Mouse (Mus musculus) c-Kit-negative CD71-positive TER-119-positive erythroid progenitor cells, embryonic 14.5 days (primary cell): ENCODE measurements around the gene Klc1.
A peak's percentile ranks its signal among the peaks of the same experiment; 100 is the strongest.

Experiments used
- DNase-seq: peaks from one replicate; pipeline ENCODE4 v3.0.0-alpha.2; 2013; ENCODE audit warnings: low read depth, low spot score

Klc1 gene

GRCm38 (mm10) chr12:111770651-111771050 is 12.0 kb downstream of the Klc1 start:
- DNase-seq: no peak

GRCm38 (mm10) chr12:111774156-111774555 is 15.5 kb downstream of the Klc1 start:
- no peak for DNase-seq

DNA sequence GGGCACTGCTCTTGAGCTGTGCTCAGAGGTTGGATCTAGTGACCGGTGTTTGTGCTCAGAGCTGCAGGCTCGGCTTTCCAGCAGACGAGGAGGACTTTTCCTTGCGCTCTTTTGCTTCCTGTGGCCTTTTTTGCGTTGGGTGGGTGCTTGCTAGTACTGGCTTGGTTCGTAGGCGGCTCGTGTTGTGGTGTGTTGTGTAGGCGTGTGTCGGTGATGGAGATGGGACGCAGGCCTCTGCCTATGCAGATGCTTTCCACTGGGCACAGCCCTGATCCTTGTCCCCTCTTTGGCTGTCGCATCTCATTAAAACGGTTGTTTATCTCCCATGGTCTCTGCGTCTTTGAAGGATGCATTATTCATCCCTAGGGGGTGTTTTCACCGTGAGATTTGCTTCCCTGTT is 16.2 kb downstream of the Klc1 start:
- no peak for DNase-seq

GRCm38 (mm10) chr12:111777919-111778318 is 19.3 kb downstream of the Klc1 start:
- DNase-seq: no peak

DNA sequence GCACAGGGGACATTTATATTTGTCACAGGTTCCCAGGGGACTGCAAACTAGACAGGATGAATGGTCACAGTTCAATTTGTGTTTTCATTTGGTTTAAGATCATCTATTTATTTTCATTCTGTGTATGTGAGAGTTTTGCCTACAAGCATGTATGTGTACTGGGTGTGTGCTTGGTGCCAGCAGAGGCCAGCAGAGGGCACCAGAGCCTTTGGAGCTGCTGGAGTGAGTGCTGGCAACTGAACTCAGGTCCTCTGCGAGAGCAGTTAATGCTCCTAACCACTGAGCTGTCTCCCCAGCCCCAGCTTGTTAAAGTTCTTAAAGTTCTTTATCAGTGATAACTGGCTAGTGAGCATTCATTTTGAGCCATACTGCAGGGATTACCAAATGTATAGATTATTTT is 20.9 kb downstream of the Klc1 start:
- no peak for DNase-seq

DNA sequence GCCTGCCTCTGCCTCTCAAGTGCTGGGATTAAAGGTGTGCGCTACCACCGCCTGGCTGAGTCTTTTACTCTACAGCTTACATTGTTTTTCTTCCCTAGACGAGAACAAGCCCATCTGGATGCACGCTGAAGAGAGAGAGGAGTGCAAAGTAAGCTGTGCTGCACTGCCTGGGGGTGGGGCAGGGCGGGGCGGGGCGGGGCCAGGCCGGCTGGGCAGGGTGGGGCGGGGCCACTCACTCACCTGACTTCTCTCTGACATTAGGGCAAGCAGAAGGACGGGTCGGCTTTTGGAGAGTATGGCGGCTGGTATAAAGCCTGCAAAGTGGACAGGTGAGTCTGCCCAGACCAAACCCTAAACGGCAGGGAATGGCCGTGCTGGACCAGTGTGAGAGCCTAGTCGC is 26.5 kb downstream of the Klc1 start:
- DNase-seq: no peak

GRCm38 (mm10) chr12:111787015-111787414 is 28.4 kb downstream of the Klc1 start:
- DNase-seq: no peak

DNA sequence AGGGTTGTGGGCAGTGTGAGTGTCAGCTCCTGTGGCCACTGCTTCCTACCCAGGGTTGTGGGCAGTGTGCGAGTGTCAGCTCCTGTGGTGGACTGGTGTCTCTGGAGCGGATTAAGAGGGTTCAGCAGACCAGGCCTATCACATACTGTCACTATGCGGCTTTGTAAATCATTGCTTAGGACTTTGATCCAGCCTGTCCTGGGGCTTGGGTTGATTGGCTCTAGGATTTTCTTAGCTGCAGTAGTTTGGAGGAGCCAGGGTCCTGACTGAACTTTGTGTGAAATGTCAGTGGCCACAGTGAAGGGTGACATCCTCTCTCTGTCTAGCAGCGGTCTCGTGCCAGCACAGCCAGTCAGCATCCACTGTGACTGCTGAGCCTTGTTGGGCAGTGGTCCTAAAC is 31.4 kb downstream of the Klc1 start:
- DNase-seq: no peak

- DNase-seq: no peak
Measured at GRCm38 (mm10) chr12:111790631-111791030, 32.0 kb downstream of the Klc1 start.

GRCm38 (mm10) chr12:111791474-111792104 is 32.9 kb downstream of the Klc1 start:
- no peak for DNase-seq

DNA sequence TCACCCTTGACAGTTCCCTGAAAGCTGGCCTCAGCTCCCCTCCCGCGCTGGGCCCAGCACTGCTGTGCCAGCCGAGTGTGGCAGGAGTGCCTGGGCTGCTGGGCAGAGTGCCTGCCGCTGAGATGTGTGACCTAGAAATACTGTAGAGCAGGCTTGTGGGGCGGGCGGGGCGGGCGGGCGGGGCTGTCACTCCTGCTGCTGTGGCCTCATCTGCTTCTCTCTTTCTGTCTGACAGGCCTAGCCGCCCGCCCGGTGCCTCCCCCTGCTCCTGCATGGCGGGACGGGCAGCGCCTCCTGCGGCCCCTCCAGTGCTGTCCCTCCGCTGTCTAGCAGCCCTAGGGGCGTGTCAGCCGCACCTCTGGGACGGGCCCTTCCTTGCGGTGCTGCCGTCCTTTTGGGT is 35.5 kb downstream of the Klc1 start:
- DNase-seq: no peak

- DNase-seq: no peak
Measured at GRCm38 (mm10) chr12:111794526-111795179, 36.0 kb downstream of the Klc1 start.

DNA sequence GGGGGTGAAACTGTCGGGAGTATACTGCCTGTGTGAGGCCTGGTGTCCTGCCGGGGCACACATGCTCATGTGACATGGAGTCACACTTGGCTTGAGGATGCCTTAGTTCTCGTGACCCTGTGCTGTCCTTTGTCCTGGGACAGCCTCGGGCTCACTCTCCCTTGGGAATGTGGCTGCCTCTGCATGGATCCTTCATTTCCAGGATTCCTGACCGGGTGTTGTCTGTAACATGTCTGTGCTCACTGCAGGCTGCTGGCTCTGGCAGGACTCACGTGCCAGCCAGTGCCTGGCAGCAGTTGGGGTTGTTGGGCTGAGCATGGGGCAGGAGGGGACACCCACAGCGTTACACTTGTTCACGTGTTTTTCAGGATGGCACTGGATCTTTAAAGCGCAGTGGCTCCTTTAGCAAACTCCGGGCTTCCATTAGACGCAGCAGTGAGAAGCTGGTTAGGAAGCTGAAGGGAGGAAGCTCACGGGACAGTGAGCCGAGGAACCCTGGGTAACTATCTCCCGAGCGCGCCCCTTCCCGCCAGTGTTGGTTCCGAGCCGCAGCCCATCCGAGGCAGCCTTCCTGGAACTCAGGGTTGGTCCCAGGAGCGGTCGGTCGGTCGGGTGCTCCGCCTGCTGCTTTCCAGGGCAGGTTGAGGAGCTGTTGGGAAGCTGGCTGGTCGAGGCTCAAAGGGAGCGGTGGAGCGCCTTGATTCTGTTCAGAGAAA is 36.7 kb downstream of the Klc1 start:
- no peak for DNase-seq

DNA sequence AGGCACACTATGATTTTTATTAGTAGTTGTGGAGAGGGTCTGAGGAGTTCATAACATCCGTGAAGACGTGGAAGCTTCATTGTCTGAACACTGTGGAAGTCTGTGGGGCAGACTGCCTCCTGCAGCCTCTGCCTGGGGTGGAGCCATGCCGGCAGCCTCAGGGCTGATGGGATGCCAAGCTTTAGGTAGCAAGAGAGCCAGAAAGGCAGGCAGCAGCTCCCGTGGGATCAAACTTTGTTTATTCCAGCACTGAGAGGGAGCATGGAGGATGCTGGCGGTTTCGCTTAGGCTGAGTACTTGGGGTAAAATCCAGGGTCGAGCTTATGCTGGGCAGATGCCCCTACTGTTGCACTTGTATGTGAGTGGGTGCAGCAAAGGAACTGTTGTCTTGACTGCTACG is 38.6 kb downstream of the Klc1 start:
- no peak for DNase-seq

DNA sequence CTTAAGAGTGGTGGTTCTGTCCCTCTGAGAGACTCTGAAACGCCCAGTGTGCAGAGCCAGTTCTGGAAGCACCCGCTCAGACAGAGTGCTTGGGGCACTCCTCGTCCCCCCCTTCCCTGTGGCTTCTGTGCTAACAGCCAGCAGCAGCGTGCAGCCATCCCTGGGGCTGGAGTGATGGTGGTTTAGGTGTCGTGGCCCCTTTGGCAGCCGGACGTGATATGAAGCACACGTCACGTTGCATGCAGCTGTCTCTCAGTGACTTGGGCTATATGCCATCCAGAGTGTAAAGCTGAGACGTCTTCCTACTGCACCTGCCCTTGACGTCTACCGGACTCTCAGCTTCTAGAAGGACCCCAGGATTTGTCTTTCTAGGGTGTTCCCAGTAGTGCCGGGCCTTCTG is 39.8 kb downstream of the Klc1 start:
- no peak for DNase-seq

DNA sequence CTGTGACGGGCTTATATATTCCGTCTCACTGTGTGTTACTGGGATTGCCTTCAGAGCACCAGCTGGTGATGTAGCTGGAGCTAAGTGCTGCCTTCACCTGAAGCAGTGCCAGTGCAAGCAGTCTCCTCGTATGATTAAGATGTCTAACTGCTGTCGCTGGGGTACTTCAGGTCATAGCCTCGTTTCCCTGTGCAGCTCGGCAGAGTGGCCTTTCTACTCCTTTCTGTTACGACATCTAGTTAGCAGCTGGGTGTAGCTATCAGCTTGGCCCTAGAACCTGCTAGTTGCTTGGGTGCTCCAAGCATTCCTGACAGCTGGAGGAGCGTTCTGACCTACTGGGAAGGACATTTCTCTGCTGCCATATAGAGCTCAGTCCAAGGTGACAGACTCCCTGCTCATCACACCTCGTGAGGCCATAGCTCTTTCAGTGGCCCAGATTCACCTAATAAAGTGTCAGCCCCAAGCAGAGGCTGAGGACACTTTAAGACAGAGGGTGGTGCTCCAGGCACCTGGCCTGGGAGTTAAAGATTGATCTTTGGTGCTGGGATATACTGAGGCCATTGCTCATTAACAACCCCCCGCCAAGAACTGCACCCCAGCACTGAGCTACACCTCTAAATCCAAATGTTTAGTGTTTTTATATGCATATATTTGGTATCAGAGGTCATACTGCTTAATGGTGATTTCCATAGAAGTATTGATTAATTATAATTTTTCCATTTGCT is 42.0 kb downstream of the Klc1 start:
- no peak for DNase-seq

DNA sequence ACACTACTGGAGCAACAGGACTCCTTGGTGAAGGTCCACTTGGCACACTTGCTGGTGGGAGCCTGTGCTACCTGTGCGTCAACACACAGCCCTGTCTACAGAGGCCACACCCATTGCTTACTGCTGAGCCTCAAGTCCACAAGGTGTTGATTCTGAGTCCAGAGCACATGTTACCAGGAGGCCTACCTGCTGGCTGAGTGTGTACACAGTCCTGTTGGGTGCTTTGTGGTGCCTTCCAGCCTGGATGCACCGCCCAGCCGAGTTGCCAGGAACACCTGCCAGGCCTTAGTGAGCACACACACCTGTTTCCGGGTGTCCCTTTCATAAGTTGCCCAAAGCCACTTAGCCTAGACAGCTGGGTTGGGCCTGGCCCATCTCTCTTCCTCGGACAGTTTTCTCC is 44.9 kb downstream of the Klc1 start:
- no peak for DNase-seq

GRCm38 (mm10) chr12:111808775-111809174 is 50.1 kb downstream of the Klc1 start:
- DNase-seq: no peak

DNA sequence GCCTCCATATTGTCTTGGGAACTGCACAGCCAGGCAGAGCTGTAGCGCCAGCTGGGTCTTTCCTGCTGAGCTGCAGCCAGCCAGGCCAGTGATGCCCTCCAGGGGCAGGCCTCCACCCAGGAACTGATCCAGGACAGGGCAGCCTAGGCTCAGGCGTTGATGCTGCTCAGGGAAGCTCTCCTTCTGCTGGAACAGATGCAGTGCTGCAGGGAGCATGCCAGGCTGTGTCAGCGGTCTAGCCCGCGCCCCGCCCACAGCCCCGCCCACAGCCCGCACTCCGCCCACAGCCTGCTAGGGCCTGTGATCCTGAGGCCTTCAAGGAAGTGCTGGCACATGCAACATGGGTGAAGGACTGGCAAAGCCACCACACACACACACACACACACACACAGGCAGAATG is 51.1 kb downstream of the Klc1 start:
- DNase-seq: peak; percentile 57

- DNase-seq: no peak
Measured at GRCm38 (mm10) chr12:111812075-111812474, 53.4 kb downstream of the Klc1 start.

DNA sequence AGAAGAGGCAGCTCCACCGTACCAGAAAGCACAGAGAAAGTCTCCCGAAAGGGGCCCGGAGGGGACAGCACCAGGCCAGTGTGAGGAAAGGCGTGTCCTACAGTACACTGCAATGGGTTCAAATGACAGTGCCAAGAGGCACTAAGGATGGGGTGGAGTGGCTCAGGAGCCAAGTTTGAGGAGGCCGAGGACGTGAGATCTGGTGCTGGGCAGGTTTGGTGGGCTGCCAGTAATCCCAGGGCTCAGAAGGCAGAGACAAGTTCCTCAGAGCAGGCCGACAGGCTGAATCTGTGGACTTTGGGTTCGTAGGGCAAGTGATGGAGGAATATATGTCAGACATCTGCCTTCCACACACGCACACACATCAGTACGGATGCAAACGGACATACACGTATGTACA is 54.0 kb downstream of the Klc1 start:
- DNase-seq: no peak

DNA sequence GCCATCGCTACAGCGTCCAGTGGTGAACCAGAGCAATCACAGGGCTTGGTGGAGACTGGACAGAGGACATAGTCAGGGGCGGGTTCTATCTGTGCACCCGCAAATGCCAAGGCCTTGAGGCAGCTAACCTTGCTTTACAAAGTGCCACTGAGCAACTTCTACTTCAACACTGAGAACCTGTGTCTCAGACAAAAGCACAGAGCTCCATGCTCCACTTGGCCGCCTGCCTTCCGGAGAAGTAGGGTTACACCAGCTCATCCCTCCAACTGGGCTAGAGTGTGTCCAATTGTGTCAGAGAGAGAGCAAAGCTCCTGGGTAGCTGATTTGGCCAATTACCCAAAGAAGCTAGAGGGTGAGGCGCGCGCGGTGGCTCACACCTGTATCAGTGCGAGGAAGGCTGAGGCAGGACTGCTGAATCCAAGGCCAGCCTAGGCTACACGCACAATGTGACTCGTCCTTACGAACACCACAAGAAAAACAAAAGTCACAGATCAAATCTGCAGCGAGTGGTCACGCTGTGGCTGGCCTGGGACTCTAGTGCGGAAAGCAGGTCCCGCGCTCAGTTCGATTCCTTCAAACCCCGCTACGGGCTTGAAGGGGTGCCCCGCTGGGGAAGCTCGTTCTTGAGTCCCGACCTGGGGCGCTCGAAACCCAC is 54.6 kb downstream of the Klc1 start:
- no peak for DNase-seq
